23 mouse cellular contexts compared by ENCODE assay signal in genomic region chr2:170031226-170031625, GRCm38 (mm10).
DNase-seq lines count a peak whose midpoint lies in the region; ATAC-seq and TF ChIP-seq lines count a peak whose summit lies in the region.
"Had no signal": no experiment of that assay in that cellular context is flagged by ENCODE, and none has a peak within 500 bp of the region (broad histone marks: within the 10 kb centered on the region; RNA-seq: fewer than 3 reads in every experiment).

No protein-coding gene starts in this region.

- no peak overlapping the region for H3K9ac ChIP-seq in embryonic facial prominence, embryonic 12.5 days
- no peak overlapping the region for H3K9ac ChIP-seq in limb, embryonic 14.5 days (ENCODE audit: low read depth, low read length, severe bottlenecking)
- H3K9ac ChIP-seq: embryonic facial prominence, embryonic 15.5 days; heart, embryonic 15.5 days; hindbrain, embryonic 13.5 days had no signal

- TF ChIP-seq POLR2A in limb, embryonic 14.5 days (IDR thresholded peaks at IDR 0.05; ENCODE audit: borderline replicate concordance, extremely low read depth, insufficient read depth, insufficient read length) = no peak

- no peaks in the 10 kb centered on the region for H3K36me3 ChIP-seq in embryonic facial prominence, embryonic 10.5 days (replicated peaks)
- H3K36me3 ChIP-seq in embryonic facial prominence, embryonic 12.5 days = no peaks in the 10 kb centered on the region
- H3K36me3 ChIP-seq in limb, embryonic 10.5 days = no peaks in the 10 kb centered on the region
- H3K36me3 ChIP-seq in limb, embryonic 14.5 days (ENCODE audit: control insufficient read depth, insufficient read depth, low read length) = no peaks in the 10 kb centered on the region
- H3K36me3 ChIP-seq: embryonic facial prominence, embryonic 15.5 days; forebrain, embryonic 10.5 days; heart, embryonic 15.5 days; hindbrain, embryonic 13.5 days had no signal

- WGBS in embryonic facial prominence, embryonic 10.5 days = 72% methylated on average over 12 of the region's 12 CpGs
- 53% methylated on average over 12 of the region's 12 CpGs for WGBS in embryonic facial prominence, embryonic 12.5 days
- 76% methylated on average over 12 of the region's 12 CpGs for WGBS in limb, embryonic 10.5 days
- 43% methylated on average over 12 of the region's 12 CpGs for WGBS in limb, embryonic 14.5 days

- H3K9me3 ChIP-seq in embryonic facial prominence, embryonic 10.5 days = peaks cover 3% of the 10 kb centered on the region; the same call in 1 of the 2 replicates
- H3K9me3 ChIP-seq in embryonic facial prominence, embryonic 12.5 days = peaks cover 2% of the 10 kb centered on the region; the same call in 1 of the 2 replicates
- H3K9me3 ChIP-seq in limb, embryonic 10.5 days (replicated peaks) = no peaks in the 10 kb centered on the region
- peaks cover 6% of the 10 kb centered on the region; the same call in 1 of the 2 replicates for H3K9me3 ChIP-seq in limb, embryonic 14.5 days (ENCODE audit: control insufficient read depth, low read length)
- H3K9me3 ChIP-seq: embryonic facial prominence, embryonic 15.5 days; heart, embryonic 15.5 days; hindbrain, embryonic 13.5 days had no signal

- no peaks in the 10 kb centered on the region for H3K27me3 ChIP-seq in embryonic facial prominence, embryonic 10.5 days (replicated peaks; ENCODE audit: low read depth, poor library complexity, severe bottlenecking)
- H3K27me3 ChIP-seq in embryonic facial prominence, embryonic 12.5 days = no peaks in the 10 kb centered on the region
- no peaks in the 10 kb centered on the region for H3K27me3 ChIP-seq in limb, embryonic 10.5 days (ENCODE audit: low read depth, poor library complexity, severe bottlenecking)
- H3K27me3 ChIP-seq in limb, embryonic 14.5 days (ENCODE audit: control insufficient read depth, insufficient read depth, low read length) = no peaks in the 10 kb centered on the region
- H3K27me3 ChIP-seq: CH12.LX; embryonic facial prominence, embryonic 15.5 days; heart, embryonic 15.5 days; hindbrain, embryonic 13.5 days; Patski had no signal

- no peak overlapping the region for H3K4me2 ChIP-seq in embryonic facial prominence, embryonic 12.5 days (replicated peaks)
- no peak overlapping the region for H3K4me2 ChIP-seq in limb, embryonic 14.5 days (replicated peaks; ENCODE audit: low read depth, low read length, severe bottlenecking)
- H3K4me2 ChIP-seq: embryonic facial prominence, embryonic 15.5 days; heart, embryonic 11.5 days; heart, embryonic 15.5 days; hindbrain, embryonic 13.5 days had no signal

- no peak overlapping the region for H3K4me3 ChIP-seq in embryonic facial prominence, embryonic 10.5 days
- H3K4me3 ChIP-seq in embryonic facial prominence, embryonic 12.5 days = no peak overlapping the region
- no peak overlapping the region for H3K4me3 ChIP-seq in limb, embryonic 10.5 days
- no peak overlapping the region for H3K4me3 ChIP-seq in limb, embryonic 14.5 days (replicated peaks; ENCODE audit: low read length)
- H3K4me3 ChIP-seq: embryonic facial prominence, embryonic 15.5 days; erythroblast, embryonic 14.5 days; forebrain, embryonic 10.5 days; heart, embryonic 15.5 days; hindbrain, embryonic 13.5 days had no signal

- DNase-seq in embryonic facial prominence, embryonic 10.5 days (ENCODE audit: low spot score) = peak; percentile 56
- no peak for DNase-seq in limb, embryonic 10.5 days (ENCODE audit: low spot score)
- peak; percentile 33 for DNase-seq in limb, embryonic 14.5 days (ENCODE audit: low spot score)
- no peak for DNase-seq in urinary bladder, postnatal 10 days (ENCODE audit: low spot score)
- DNase-seq in layer of hippocampus, adult 9-10 months (ENCODE audit: low spot score) = no peak
- DNase-seq: adrenal gland, postnatal 14 days; cerebellum, adult 11-12 months; cerebellum, adult 9-11 months; cerebellum, postnatal 36 days; gastrocnemius, postnatal 10 days; heart, adult 18-20 months; heart, postnatal 14 days had no signal

- peak; percentile 77 for ATAC-seq in embryonic facial prominence, embryonic 12.5 days (ENCODE audit: insufficient number of reproducible peaks, insufficient read depth, low FRiP score, low TSS enrichment)
- no peak for ATAC-seq in limb, embryonic 14.5 days (ENCODE audit: low FRiP score, low read depth)
- ATAC-seq: activated CD4-positive, CD25-positive, alpha-beta regulatory T cell, adult 4 months; hindbrain, postnatal 0 days; Patski had no signal

- H3K4me1 ChIP-seq in embryonic facial prominence, embryonic 10.5 days = peaks cover 8% of the 10 kb centered on the region; the same call in 1 of the 2 replicates
- peaks cover 3% of the 10 kb centered on the region; the same call in 1 of the 2 replicates for H3K4me1 ChIP-seq in embryonic facial prominence, embryonic 12.5 days
- peaks cover 22% of the 10 kb centered on the region; the same call in 1 of the 2 replicates for H3K4me1 ChIP-seq in limb, embryonic 10.5 days
- peaks cover 7% of the 10 kb centered on the region for H3K4me1 ChIP-seq in limb, embryonic 14.5 days (ENCODE audit: control insufficient read depth, insufficient read depth, low read length)
- H3K4me1 ChIP-seq: heart, embryonic 15.5 days had no signal

- H3K27ac ChIP-seq in embryonic facial prominence, embryonic 10.5 days (replicated peaks) = no peak overlapping the region
- 0 out of 2 replicates have a peak overlapping the region, but pooled peaks have one; percentile 36 for H3K27ac ChIP-seq in embryonic facial prominence, embryonic 12.5 days
- H3K27ac ChIP-seq in limb, embryonic 10.5 days = peak overlapping the region; percentile 51
- H3K27ac ChIP-seq in limb, embryonic 14.5 days (replicated peaks; ENCODE audit: low read depth, low read length) = no peak overlapping the region
- H3K27ac ChIP-seq: embryonic facial prominence, embryonic 15.5 days; forebrain, embryonic 10.5 days; heart, embryonic 15.5 days; hindbrain, embryonic 13.5 days; hindbrain, postnatal 0 days had no signal

Comparison
In these comparisons a context has a peak if more than half of its experiments do, and no peak if none do; other contexts are left out.
1. DNase-seq: peak in embryonic facial prominence, embryonic 10.5 days (single experiment) and limb, embryonic 14.5 days (single experiment); none in limb, embryonic 10.5 days (single experiment), urinary bladder, postnatal 10 days (single experiment) and layer of hippocampus, adult 9-10 months (single experiment).
2. H3K27ac ChIP-seq: peak in embryonic facial prominence, embryonic 12.5 days (single experiment) and limb, embryonic 10.5 days (single experiment); none in embryonic facial prominence, embryonic 10.5 days (single experiment) and limb, embryonic 14.5 days (single experiment).